Mouse (Mus musculus): ENCODE results near the gene Stag1.

GRCm38 (mm10) chr9:100963428-100963912 lies 365.9 kb downstream of the Stag1 start:
- TF ChIP-seq CHD2 (IDR thresholded peaks at IDR 0.05; ENCODE audit: low read depth, low read length) (no peak), ZC3H11A (IDR thresholded peaks at IDR 0.05; ENCODE audit: borderline replicate concordance, low read depth, low read length) (no peak), ZNF384 (IDR thresholded peaks at IDR 0.05; ENCODE audit: low read depth, low read length) (no peak), HCFC1 (IDR thresholded peaks at IDR 0.05; ENCODE audit: borderline replicate concordance, insufficient read depth, low read length) (no peak)
